Mouse (Mus musculus) hindbrain, embryonic 14.5 days (tissue): ENCODE results near the gene Higd2a. TPM values are rescaled to one million over a fixed set of nuclear protein-coding genes. Genes with fewer than 3 reads are reported as not detected.

Experiments
- ATAC-seq: fragments of 200-750 bp; cut with Nextera tagmentation; 2 replicates; pipeline ENCODE4 v1.8.0; 2017; ENCODE audit warnings: moderate number of reproducible peaks, mild to moderate bottlenecking, moderate TSS enrichment, moderate library complexity; ENCODE audit not compliant: low FRiP score
- DNase-seq: peaks from one replicate; pipeline ENCODE4 v3.0.0-alpha.2; 2015; ENCODE audit warnings: low spot score
- H3K27ac ChIP-seq: fragments of 300-500 bp; sonication (generic); 2 replicates; pipeline ENCODE4 v1.5.1; 2014; ENCODE audit warnings: mild to moderate bottlenecking, moderate library complexity
- H3K27me3 ChIP-seq: fragments of 300-500 bp; sonication (generic); 2 replicates; pipeline ENCODE4 v1.6.1; 2014; ENCODE audit warnings: mild to moderate bottlenecking, low read length, mixed read lengths; ENCODE audit not compliant: control insufficient read depth, insufficient read depth
- H3K36me3 ChIP-seq: fragments of 300-500 bp; sonication (generic); replicated peaks from 2 replicates; pipeline ENCODE4 v1.6.1; 2014; ENCODE audit not compliant: control insufficient read depth, insufficient read depth
- H3K4me1 ChIP-seq: fragments of 300-500 bp; sonication (generic); replicated peaks from 2 replicates; pipeline ENCODE4 v1.6.1; 2014; ENCODE audit warnings: antibody characterized with exemption, low read length, mixed read lengths; ENCODE audit not compliant: control insufficient read depth, insufficient read depth
- H3K4me2 ChIP-seq: fragments of 300-500 bp; sonication (generic); replicated peaks from 2 replicates; pipeline ENCODE4 v1.6.1; 2014; ENCODE audit warnings: mild to moderate bottlenecking, moderate library complexity
- H3K4me3 ChIP-seq: fragments of 300-500 bp; sonication (generic); replicated peaks from 2 replicates; pipeline ENCODE4 v1.5.1; 2014; ENCODE audit warnings: mild to moderate bottlenecking, low read length
- H3K9ac ChIP-seq: fragments of 300-500 bp; sonication (generic); 2 replicates; pipeline ENCODE4 v1.6.1; 2014
- H3K9me3 ChIP-seq: fragments of 300-500 bp; sonication (generic); 2 replicates; pipeline ENCODE4 v1.6.1; 2016; ENCODE audit warnings: low read length; ENCODE audit not compliant: control insufficient read depth
- WGBS: fragments of 180-500 bp; shearing (Covaris S2); extraction: QIAGEN DNeasy Blood & Tissue Kit; methylation state at CpG from one replicate; pipeline ENCODE4 v1.1.7; 2014; 5-methylcytosine and 5-hydroxymethylcytosine counted together
- polyA plus RNA-seq: library from polyadenylated mRNA; unstranded; fragments of >200 nt; fragmentation: Nextera tagmentation; extraction: Ambion mirVana; gene quantifications from 2 replicates; pipeline ENCODE4 v1.2.1, GENCODE M21; 2014

Gene Higd2a
- polyA plus RNA-seq: 261 and 275 TPM in 2 replicates

DNA sequence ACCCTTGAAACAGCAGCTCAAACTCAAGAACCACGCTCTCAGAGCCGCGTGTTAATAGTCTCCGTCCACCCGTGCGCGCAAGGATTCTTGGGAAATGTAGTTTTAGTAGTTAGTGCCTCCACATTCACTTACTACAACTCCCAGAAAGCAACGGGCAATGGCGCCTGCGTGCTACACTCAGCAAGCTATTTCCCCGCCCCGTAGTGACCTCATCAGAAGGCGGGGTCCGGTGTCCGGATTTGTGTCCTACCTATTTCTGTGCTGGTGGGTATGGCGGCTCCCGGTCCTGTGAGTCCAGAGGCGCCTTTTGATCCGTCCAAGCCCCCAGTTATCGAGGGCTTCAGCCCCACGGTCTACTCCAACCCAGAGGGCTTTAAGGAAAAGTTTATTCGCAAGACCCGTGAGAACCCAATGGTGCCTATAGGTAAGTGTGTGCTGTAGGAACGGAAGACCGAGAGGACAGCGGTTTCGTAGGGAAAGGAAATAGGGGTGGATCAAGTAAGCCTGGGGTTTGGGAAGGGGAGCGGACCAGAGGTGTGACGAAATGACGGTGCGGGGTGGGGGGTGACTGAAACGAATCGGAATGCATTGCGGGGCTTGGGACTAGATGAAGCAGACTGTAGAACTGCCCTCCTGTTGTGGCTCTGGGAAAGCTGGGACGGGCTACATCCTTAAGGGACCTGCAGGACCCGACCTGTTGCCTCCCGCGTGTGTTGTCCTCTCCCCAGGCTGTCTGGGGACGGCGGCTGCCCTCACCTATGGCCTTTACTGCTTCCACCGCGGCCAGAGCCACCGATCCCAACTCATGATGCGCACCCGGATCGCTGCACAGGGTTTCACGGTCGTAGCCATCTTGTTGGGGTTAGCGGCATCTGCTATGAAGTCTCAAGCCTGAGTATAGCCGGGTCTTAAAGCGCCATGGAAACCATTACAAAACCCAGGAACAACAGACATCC is at the start of gene Higd2a, which contains the start of gene Nop16:
Gene Higd2a (plus strand): TSS at position 212 of the 956 bp plus-strand sequence.
Gene Nop16 (minus strand): TSS at position 95 of the 956 bp plus-strand sequence.
- Histone ChIP-seq H3K27ac (peak within 1 kb of the TSS; percentile 92), H3K4me1 (peaks cover 23% of the 10 kb centered on the region), H3K9me3 (no peaks in the 10 kb centered on the region), H3K4me3 (peak within 1 kb of the TSS; percentile 64), H3K9ac (peak within 1 kb of the TSS; percentile 80), H3K27me3 (no peaks in the 10 kb centered on the region), H3K4me2 (peak within 1 kb of the TSS; percentile 70), H3K36me3 (peaks cover 48% of the 10 kb centered on the region)
- peak; percentile 96 for ATAC-seq
- under 1% methylated on average over 51 of the region's 51 CpGs for WGBS
- peak; percentile 98 for DNase-seq

DNA sequence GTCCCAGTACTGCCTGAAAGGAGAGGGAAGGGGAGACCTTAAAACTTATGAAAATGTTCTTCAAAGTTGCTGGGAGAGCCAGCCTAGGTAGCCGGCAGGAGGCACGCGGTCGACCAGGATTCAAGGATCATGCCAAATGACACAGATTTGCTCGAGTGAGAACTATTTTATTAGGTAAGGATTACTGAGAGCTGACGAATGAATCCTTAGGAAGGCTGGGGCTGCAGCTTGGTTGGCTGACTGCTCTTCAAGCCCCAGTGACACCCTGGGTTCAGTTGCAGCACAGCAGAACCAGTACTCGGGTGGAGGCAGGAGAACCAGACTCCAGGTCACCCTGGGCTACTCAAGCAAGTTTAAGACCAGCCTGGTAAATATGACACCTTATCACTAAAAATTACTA is 42.0 kb upstream of the Higd2a start:
- no peaks in the 10 kb centered on the region for H3K27me3 ChIP-seq
- ATAC-seq (no peak), DNase-seq (no peak)
- H3K36me3 ChIP-seq: peaks cover 74% of the 10 kb centered on the region
- no peak overlapping the region for H3K4me3 ChIP-seq
- H3K4me1 ChIP-seq: no peaks in the 10 kb centered on the region
- no peak overlapping the region for H3K9ac ChIP-seq
- no peak overlapping the region for H3K4me2 ChIP-seq
- H3K27ac ChIP-seq: no peak overlapping the region
- WGBS: 88% methylated on average over 7 of the region's 7 CpGs
- no peaks in the 10 kb centered on the region for H3K9me3 ChIP-seq

DNA sequence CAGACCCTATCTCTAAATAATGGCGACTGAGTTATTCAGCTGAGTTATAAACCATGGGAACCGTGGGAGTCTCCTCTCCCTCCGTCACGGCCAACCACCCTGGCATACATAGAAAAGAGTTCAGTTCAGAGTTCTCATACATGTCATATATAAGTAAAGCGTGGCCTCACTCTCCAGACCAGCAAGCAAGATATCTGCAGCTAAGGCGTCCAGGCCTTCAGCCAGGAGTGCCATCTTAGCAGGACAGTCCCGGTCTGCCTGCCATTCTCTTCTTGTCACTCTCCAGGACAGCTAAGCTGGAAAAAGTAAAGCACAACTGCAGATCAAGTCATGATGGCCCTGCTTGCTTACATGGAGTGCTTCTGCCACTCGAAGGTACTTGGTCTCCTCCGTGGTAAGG is 33.8 kb upstream of the Higd2a start:
- Histone ChIP-seq H3K4me2 (no peak overlapping the region), H3K9me3 (no peaks in the 10 kb centered on the region), H3K4me3 (no peak overlapping the region), H3K27me3 (no peaks in the 10 kb centered on the region), H3K27ac (no peak overlapping the region), H3K36me3 (peaks cover 98% of the 10 kb centered on the region), H3K4me1 (no peaks in the 10 kb centered on the region), H3K9ac (no peak overlapping the region)
- DNase-seq (no peak), ATAC-seq (no peak)
- whole genome bisulfite sequencing: 94% methylated on average over 9 of the region's 9 CpGs

DNA sequence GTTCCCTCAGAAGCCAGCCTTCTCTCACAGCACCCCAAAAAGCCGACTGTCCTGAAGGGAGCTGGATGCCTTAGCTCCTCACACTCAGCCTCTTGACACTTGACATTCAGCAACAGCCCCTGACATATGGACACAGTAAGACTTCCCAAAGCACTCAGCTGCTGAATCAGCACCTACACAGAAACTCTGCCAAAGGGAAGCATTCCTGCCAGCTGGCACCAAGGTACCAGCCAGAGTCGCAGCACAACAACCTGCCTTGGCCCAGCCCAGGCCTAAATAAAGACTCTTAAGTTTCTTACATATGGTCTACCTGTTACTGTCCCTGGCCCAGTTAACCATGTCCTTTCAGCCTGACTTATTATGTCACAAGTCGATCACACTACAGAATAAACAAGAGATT is 33.2 kb upstream of the Higd2a start:
- Histone ChIP-seq H3K4me2 (no peak overlapping the region), H3K9me3 (no peaks in the 10 kb centered on the region), H3K27me3 (no peaks in the 10 kb centered on the region), H3K36me3 (peaks cover 98% of the 10 kb centered on the region), H3K9ac (no peak overlapping the region), H3K4me1 (no peaks in the 10 kb centered on the region), H3K27ac (no peak overlapping the region), H3K4me3 (no peak overlapping the region)
- WGBS: 88% methylated on average over 3 of the region's 3 CpGs
- DNase-seq: no peak
- ATAC-seq: no peak

DNA sequence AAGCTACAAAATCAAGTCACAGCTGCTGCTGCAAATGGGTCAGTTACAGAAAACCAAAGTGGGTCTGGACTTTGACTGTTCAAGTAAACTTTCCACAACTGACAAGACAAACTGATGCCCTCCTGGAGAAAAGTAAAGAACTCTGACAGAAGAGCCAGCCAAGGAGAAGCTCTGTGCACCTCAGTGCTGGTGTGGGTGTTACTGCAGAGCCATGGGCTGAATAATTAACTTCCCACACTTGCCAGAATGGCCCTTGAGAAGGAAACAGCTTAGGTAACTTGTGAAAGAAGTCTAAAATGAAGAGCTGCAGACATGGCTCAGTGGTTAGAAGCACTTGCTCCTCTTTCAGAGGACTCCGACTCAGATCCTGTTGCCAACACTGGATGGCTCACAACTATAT is 32.4 kb upstream of the Higd2a start:
- DNase-seq: no peak
- Histone ChIP-seq H3K4me1 (no peaks in the 10 kb centered on the region), H3K27ac (no peak overlapping the region), H3K4me3 (no peak overlapping the region), H3K9me3 (no peaks in the 10 kb centered on the region), H3K36me3 (peaks cover 98% of the 10 kb centered on the region), H3K27me3 (no peaks in the 10 kb centered on the region), H3K9ac (no peak overlapping the region), H3K4me2 (no peak overlapping the region)
- WGBS: 90% methylated on average over 1 of the region's 1 CpGs
- no peak for ATAC-seq

DNA sequence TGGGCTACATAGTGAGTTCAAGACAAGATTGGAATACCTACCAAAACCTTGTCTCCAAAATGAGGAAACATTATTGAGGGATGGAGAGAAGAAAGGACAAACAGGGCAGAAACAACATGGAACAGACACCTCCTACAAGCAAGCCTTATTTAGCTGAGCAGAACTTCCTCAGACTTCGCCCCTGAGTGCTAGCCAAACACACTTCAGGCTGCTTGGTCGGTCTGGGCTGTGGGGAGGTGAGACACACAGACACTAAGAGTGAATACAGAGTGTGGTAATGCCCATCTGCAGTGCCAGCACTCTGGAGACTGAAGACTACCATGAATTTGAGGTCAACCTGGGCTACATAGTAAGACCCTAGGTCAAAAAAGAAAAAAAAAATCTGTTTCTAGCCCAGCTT is 30.4 kb upstream of the Higd2a start:
- H3K27me3 ChIP-seq: no peaks in the 10 kb centered on the region
- peaks cover 8% of the 10 kb centered on the region for H3K4me1 ChIP-seq
- ATAC-seq (no peak), DNase-seq (no peak)
- H3K9me3 ChIP-seq: no peaks in the 10 kb centered on the region
- H3K4me2 ChIP-seq: no peak overlapping the region
- H3K36me3 ChIP-seq: peaks cover 87% of the 10 kb centered on the region
- H3K9ac ChIP-seq: no peak overlapping the region
- H3K4me3 ChIP-seq: no peak overlapping the region
- H3K27ac ChIP-seq: no peak overlapping the region
- WGBS: 96% methylated on average over 2 of the region's 2 CpGs

DNA sequence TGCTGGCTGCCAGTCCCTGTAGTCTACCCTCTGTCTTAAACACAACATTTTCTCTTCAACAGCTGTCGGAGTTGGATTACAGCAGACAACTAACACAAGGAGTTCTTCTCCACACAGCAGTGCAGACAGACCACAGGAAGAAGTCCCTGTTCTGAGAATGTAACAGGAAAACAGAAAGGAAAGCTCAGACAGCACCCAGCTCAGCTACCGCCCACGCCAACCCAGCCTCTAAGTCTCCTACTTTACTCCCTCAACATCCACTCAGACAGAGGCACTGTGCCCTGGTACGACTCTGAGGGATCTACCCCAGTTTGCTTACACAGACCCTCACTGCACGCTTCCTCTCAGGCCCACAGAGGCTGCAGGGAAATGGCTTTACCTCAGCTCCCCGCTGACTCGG is 29.4 kb upstream of the Higd2a start:
- no peaks in the 10 kb centered on the region for H3K9me3 ChIP-seq
- no peak for DNase-seq
- no peak overlapping the region for H3K4me2 ChIP-seq
- no peaks in the 10 kb centered on the region for H3K27me3 ChIP-seq
- 92% methylated on average over 7 of the region's 7 CpGs for WGBS
- H3K36me3 ChIP-seq: peaks cover 77% of the 10 kb centered on the region
- H3K27ac ChIP-seq: no peak overlapping the region
- H3K4me1 ChIP-seq: peaks cover 8% of the 10 kb centered on the region
- no peak overlapping the region for H3K9ac ChIP-seq
- no peak overlapping the region for H3K4me3 ChIP-seq
- ATAC-seq: no peak

DNA sequence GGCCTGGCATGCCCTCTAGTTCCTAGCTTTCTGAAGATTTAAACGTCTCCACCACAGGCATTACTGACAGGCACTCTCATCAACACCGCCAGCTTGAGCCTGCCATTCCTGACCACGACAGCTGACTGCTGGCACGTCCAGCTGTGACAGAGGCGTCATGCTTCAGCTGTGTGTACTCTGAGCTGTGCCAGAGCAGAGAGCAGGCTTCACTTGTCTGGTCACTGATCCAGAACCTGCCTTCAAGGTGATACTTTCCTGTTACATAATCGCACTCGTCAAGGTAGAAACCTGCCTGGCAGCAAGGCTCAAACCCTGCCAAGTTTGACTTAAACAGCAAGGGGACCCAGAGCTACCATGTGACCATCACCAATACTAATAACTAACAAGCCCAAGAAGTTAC is 27.4 kb upstream of the Higd2a start:
- Histone ChIP-seq H3K9ac (no peak overlapping the region), H3K9me3 (no peaks in the 10 kb centered on the region), H3K4me2 (no peak overlapping the region), H3K27ac (no peak overlapping the region), H3K4me1 (peaks cover 8% of the 10 kb centered on the region), H3K27me3 (no peaks in the 10 kb centered on the region), H3K4me3 (no peak overlapping the region), H3K36me3 (peaks cover 58% of the 10 kb centered on the region)
- DNase-seq: no peak
- no peak for ATAC-seq
- WGBS: 85% methylated on average over 7 of the region's 7 CpGs

DNA sequence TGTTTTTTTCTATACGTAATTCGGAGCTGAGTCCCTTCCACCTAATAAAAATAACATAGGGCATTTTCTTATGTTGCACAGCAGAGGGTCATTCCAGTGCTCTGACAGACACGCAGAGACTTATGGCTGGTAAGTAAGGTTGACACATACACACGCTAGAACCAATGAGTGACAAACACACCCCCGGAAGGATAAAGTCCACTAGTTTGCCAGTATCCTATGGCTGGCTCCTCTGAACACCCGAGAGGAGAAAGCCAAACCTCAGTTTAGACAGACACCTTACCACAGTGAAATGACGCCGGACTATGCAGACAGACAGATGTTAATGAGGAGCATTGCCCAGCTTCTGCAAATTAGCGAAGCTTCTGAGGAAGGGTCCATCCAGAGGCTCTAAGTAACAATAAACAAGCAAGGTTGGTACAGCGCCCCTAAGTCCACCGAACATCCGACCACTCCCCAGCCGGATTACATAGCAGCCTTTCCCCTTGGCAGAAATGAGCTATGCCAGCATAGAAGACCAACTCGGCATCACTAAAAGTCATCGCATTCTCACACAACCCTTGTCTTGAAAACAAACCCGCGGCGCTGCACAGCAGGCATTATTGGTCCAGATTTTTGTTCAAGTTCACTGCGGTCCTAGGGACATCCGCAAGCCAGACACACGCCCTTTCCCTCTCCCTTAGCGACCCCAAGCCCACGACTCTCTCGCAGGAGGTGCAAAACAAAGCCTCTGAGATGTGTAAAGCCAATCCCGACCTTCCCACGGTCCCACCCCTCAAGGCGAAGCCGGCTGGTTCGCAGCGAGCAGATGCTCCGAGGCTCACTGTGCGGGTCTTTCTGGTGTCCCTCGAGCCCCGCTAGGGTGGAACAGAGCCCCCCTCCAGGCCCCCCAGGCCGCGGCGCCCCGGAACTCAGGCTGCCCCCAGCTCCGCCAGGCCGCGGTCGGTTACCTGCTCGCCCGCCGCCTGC is 25.5 kb upstream of the Higd2a start:
- ATAC-seq: peak; percentile 63
- DNase-seq: no peak
- Histone ChIP-seq H3K4me3 (peak overlapping the region; percentile 73), H3K27me3 (no peaks in the 10 kb centered on the region), H3K27ac (peak overlapping the region; percentile 89), H3K9ac (peak overlapping the region; percentile 97), H3K4me1 (peaks cover 8% of the 10 kb centered on the region), H3K4me2 (peak overlapping the region; percentile 84), H3K9me3 (no peaks in the 10 kb centered on the region), H3K36me3 (peaks cover 38% of the 10 kb centered on the region)
- 11% methylated on average over 45 of the region's 45 CpGs for WGBS
